Mouse (Mus musculus): ENCODE results near the gene Nr2e1.

Nr2e1 gene

DNA sequence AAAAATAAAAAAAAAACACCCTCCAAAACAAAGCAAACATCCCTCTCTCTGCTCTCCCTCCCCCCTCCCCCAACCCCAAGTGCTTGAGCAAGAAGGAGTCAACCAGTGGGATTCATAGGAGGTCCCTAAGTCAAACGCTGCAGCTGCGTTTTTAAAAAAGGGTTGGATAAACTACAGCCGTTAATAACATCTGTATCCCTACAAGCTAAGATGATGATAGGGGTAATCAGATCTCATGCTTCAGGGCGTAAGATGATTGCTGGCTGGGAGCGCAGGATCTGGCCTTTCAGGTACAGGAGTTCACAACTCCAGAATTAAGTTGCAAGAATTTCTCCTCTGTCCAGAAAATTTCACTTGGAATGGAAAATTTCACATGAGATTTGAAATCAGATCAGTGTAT is 6.1 kb upstream of the Nr2e1 start:
- no peak for DNase-seq (ENCODE audit: extremely low spot score, low read depth, low spot score)

GRCm38 (mm10) chr10:42587961-42588750 is 4.7 kb upstream of the Nr2e1 start:
- no peak for DNase-seq (ENCODE audit: extremely low spot score, low read depth, low spot score)

- no peak for DNase-seq (ENCODE audit: extremely low spot score, low read depth, low spot score)
These were observed 2.3 kb upstream of the Nr2e1 start for GRCm38 (mm10) chr10:42585596-42586305.

DNA sequence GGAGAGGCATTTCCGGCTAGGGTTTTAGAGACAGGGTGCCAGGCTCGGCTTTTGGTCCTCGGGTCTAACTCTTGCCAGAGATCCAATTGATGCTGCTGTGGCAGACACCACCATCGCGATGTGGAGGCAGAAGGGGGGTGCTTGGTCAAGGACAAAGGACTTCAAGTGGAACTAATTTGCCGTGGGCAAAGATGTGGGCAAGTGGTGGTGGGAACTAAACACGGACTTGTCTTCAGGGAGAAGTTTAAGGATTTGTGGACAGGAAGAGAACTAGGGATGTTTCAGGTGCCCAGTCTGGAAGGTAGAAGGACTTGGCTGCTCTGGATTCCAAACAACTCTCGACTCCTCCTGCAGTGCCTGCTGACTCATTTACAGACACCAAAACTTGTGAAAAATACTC is 1.7 kb upstream of the Nr2e1 start:
- no peak for DNase-seq (ENCODE audit: extremely low spot score, low read depth, low spot score)

DNA sequence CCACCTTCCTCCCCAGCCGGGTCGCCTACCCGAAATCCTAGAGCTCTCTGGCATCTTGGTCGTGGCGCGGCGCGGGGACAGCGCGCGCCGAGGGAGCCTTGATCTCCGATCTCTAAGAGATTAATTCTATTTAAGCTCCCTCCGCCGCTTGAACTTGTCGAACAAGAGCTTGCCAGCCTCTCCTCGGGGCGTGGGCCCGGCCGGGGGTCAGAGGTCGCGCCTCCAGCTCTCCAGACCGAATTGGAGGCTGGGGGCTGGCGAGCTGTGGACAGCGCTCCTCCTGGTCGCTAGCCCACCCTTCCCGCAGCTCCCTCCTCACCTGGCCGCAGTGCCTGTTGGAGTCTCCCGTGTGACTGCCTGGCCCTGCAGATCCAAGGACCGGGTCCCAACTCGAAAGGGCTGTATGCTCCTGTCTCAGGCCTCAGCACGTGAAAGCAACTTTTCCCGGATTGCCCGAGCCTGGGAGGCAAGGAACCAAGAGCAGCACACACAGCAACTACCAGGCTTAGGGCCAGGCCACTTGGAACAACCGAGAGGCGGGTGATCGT is 1.1 kb upstream of the Nr2e1 start:
- DNase-seq (ENCODE audit: extremely low spot score, low read depth, low spot score), result no peak

GRCm38 (mm10) chr10:42583902-42584435 is 537 bp upstream of the Nr2e1 start:
- DNase-seq (ENCODE audit: extremely low spot score, low read depth, low spot score), result no peak

- no peak for DNase-seq (ENCODE audit: extremely low spot score, low read depth, low spot score)
These were observed 794 bp downstream of the Nr2e1 start for GRCm38 (mm10) chr10:42582566-42583110.

GRCm38 (mm10) chr10:42581694-42582565 is 1.5 kb downstream of the Nr2e1 start:
- no peak for DNase-seq (ENCODE audit: extremely low spot score, low read depth, low spot score)

DNA sequence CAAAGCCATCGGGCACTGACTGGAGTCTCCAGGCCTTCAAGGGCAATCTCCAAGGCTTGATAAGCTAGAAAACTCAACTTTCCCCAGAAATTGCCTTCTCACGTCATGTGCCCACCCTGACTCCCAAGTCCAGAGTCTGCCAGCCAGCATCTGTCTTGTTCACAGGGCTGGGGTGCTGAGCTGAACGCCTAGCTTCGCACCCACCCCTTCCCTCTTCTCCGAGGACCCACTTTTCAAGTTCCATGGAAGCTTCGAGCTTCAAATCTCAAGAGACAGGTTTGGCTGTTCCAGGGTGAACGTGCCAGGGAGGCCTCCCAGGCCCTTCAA is 2.5 kb downstream of the Nr2e1 start:
- no peak for DNase-seq (ENCODE audit: extremely low spot score, low read depth, low spot score)

DNA sequence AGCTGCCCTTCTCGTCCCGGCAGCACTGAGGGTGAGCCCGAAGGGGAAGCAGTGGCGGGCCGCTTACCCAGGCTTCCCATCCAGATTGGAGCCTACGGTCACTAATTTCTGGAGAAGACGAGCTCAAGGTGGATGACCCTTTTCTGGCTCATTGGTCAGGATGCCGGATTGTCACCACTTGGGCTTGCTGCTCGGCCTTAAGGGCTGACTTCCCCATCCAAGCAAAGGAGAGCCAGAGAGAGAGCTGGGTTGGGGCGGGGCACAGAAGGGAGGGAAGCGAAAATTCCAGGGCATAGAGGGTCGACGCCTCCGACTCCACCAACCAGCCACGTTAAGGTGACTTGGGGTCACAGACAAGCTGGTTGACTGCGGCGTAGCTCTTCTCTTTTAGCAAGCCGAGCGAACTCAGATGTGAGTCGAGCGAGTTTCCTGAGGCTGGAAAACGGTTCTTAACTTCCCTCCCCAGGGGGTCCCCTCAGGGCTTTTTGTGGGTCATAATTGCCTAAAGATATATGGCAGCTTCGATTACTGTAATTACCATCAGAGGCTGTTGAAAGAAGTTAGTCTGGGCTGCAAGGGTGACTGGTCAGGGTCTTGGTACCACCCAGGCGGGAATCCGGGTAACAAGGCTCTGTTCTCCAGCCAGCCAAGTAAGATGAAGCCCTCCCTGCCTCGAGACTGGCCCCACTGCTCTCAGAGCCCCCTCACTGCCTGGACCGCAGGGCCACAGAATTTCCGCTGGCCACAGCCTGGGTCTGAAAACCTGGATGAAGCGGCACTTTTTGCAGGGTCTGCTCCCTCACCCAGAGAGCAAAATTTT is 3.1 kb downstream of the Nr2e1 start:
- DNase-seq (ENCODE audit: extremely low spot score, low read depth, low spot score), result no peak

- no peak for DNase-seq (ENCODE audit: extremely low spot score, low read depth, low spot score)
These were observed 3.8 kb downstream of the Nr2e1 start for GRCm38 (mm10) chr10:42579475-42580130.

GRCm38 (mm10) chr10:42578698-42579474 is 4.5 kb downstream of the Nr2e1 start:
- no peak for DNase-seq (ENCODE audit: extremely low spot score, low read depth, low spot score)

DNA sequence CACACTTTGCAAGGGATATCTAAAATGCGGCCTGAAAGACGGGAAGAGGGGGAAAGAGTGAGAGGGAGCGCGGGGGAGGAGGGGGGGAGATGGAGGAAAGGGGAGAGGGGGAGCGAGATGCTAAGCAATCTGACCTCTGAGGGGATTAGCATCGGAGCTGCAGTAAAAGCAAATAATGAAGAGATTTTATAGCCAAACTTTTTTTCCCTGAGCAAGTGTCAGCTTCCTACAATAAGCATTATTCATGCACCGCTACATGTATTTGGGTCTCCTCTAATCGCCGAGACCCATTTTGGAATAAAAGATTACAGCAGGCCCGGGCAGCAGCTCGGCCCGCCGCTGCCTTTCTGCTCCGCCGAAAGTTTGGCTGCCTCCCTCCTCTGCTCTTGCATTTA is 5.2 kb downstream of the Nr2e1 start:
- DNase-seq (ENCODE audit: extremely low spot score, low read depth, low spot score), result no peak

GRCm38 (mm10) chr10:42577525-42578280 is 5.7 kb downstream of the Nr2e1 start:
- DNase-seq (ENCODE audit: extremely low spot score, low read depth, low spot score), result no peak

GRCm38 (mm10) chr10:42574639-42575038 is 8.8 kb downstream of the Nr2e1 start:
- DNase-seq (ENCODE audit: extremely low spot score, low read depth, low spot score), result no peak

GRCm38 (mm10) chr10:42572971-42573370 is 10.5 kb downstream of the Nr2e1 start:
- no peak for DNase-seq (ENCODE audit: extremely low spot score, low read depth, low spot score)

GRCm38 (mm10) chr10:42572567-42572966 is 10.9 kb downstream of the Nr2e1 start:
- no peak for DNase-seq (ENCODE audit: extremely low spot score, low read depth, low spot score)

DNA sequence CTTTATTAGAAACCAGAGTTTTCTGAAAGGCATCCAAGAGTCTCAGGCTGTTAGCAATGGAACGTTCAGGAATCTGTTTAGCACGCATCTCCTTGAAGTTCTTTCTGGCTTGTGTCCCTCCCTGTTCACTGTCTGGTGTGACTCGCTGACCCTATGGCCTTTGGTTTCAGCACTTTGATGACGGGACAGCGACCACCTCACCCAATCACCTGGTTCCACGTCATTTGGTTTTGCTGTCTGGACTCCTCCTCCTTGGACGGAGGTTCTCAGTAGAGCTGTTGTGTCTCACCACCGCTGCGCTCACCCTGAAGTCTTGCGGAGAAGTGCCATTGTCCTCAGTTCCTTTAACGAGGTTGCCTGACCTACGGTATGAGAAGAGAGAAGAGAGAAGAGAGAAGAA is 21.2 kb downstream of the Nr2e1 start:
- no peak for DNase-seq (ENCODE audit: extremely low spot score, low read depth, low spot score)
